Mouse (Mus musculus) testis, postnatal 14 days (tissue): Measurements from ENCODE around the gene Hacd2.

ENCODE experiments used
- DNase-seq: peaks from one replicate; pipeline ENCODE4 v3.0.0; 2021; ENCODE audit warnings: low spot score

Gene Hacd2

DNA sequence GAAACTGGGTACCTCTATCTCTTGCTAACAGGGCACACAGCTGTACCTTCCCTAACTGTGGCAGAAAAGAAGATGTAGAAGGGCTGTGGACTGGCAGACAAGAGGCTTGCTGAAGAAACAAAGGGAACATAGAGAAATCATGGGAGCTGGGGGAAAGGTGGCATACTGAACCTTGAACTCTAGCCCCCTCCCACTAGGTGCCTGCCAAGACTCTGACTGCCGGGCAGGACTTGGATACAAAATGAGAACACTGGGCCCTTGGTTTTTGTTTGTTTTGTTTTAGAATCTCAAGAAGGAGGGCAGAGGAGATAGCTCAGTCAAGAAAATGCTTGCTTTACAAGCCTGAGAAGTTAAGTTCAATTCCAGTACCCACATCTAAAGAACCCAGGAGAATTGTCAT is 14.9 kb upstream of the Hacd2 start:
- DNase-seq, result peak; percentile 61

DNA sequence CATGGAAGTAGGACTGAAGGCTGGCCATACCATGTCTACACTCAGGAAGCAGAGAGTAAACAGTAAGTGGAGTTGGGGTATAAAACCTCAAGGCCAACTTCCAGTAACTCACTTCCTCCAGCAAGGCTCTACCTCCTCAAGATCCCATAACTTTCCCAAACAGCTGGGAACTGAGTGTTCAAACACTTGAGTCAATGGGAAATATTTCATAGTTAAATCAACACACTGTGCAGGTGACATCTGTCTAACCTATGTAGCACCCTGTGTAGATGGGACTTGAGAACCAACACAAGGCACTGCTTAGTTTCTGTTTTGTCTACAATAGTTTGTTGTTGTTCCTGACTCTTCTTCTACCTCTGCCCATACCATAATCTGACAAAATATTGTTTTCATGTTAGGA is 13.8 kb upstream of the Hacd2 start:
- no peak for DNase-seq

DNA sequence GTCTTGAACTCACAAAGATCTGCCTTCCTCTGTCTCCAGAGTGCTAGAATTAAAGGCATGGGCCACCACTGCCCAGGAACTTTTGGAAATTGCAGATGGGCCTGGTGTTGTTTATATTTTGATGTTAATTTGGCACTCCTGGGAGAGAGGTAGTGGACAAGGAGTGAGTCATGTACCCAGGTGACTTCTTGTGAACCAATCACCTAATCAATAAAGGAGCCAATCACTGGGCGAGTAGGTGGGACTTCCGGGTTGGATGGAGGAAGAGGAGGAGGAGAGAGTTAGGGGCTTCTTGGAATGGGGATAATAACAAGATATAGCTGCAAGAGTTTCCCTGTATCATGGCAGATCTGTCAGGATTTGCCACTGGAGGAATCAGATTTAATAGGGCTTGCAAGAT is 8.7 kb upstream of the Hacd2 start:
- no peak for DNase-seq

GRCm38 (mm10) chr16:35016491-35016890 is 5.7 kb upstream of the Hacd2 start:
- DNase-seq, result no peak

DNA sequence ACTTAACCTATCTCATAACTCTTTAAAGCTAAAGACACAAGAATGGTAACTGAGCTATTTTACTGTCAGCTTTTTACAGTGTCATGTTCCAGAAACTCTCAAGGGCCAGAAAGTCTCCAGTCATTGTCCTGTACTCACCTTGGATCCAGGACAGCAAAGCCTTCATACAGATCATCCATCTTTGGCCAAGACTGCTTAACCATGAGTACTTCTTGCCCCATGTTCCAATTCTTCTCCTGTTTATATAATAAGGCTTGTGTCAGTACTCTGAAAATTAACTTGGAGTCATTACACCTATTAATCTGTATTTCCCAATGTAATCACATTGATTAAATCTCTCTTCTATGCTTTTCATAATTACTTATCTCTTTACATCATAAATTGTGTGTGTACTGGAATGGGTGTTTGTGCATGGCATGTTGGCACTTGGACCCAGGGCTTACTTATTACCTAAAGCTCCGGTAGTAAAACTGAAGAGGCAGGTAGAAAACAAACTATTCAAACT is 3.7 kb upstream of the Hacd2 start:
- DNase-seq, result no peak

DNA sequence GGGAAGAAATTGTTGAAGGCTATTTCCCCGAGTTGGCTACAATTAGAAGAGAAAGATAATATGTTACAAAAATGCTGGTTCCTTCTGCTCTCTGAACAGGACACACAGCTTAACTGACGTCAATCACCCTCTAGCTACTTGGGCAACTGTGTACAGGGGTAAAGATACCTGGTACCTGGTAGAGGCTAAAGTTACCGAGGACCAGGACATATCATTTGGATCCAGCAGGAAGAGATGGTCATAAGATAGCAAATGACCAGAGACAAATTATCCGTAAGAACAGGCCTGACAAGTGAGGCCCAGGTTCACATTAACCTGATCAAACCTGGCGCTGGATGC is 356 bp upstream of the Hacd2 start:
- DNase-seq, result no peak

- DNase-seq, result no peak
Observed at GRCm38 (mm10) chr16:35023138-35023735, 1.0 kb downstream of the Hacd2 start.

DNA sequence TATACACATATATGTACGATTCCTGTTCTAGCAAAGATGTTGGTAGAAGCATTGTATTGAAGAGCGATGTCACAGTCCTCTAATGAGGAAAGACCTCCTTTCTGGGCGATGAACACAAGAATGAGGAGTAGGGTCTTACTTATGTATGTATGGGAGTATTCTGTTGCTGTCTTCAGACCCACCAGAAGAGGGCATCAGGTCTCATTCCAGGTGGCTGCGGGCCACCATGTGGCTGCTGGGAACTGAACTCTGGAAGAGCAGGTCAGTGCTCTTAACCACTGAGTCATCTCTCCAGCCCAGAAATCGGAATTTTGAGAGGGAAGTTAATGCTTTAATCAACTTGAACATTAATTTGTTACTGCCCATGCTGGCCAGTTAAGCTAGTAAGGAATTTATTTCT is 2.1 kb downstream of the Hacd2 start:
- DNase-seq, result no peak

DNA sequence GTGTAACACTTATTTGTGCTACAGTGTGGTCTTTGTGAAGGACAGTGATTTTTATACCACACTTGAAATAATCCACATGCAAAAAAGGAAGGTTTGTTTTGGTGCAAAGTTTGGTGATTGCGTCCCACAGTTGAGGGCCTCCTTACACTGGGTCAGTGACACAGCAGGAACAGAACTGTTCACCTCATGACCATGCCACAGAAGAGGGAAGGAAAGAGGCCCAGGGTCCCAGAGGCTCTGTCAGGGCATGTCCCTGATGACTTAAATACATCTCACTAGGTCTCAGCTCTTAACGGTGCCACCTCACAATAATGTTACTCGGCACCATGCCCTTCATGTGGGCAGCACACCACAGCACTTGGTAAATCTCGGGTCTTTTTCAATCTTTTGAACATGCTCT is 3.1 kb downstream of the Hacd2 start:
- DNase-seq, result no peak

DNA sequence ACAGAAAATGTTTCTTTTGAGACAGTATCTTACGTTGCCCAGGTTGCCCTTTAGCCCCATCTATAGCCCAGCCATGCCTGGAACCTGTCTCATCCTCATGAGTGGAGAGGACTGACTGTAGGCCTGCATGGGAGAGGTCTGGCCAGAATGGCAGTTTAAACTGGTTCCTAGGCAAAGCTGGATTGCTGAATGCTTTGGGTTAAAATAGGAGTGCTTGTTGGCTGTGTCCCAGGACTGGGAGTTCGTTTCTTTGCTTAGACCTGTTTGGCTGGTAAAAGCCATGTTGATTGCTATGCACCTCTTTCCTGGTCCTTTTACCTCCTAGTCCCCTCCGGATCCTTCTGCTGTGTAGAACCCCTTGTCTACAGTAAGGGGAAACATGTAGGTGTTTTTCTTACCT is 11.0 kb downstream of the Hacd2 start:
- DNase-seq, result no peak

GRCm38 (mm10) chr16:35033809-35034577 is 11.8 kb downstream of the Hacd2 start:
- no peak for DNase-seq

- DNase-seq, result no peak
Observed at GRCm38 (mm10) chr16:35034971-35035370, 12.7 kb downstream of the Hacd2 start.

GRCm38 (mm10) chr16:35036754-35037153 is 14.5 kb downstream of the Hacd2 start:
- DNase-seq, result peak; percentile 33

DNA sequence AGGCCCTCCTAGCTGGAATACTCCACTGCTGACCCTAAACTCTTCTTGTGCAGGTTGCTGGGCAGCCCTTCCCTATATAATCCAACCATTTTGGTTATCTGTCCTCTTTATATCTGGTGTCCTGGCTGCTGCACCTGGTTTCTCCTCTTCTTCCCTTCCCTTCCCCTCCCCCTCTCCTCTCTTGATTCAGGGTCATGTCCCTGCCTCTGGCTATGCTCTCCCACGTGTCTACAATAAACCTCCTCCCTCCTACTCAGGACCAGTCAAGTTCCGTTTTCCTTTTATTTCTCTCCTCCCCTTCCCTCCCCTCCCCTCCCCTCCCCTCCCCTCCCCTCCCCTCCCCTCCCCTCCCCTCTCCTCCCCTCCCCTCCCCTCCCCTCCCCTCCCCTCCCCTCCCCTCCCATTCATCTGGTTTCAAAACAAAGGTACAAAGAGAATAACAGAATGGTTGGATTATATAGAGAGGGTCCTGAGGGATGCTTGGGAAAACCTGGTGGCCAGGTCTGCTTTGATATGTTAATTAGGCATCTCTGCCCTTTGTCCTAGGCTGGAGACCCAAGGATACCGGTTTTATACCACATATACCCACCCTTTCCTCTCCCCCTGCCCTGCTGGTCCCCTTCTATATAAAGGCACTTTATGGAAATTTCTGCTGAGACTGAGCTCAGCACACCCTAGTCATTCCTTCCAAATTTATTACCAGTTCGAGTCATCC is 16.3 kb downstream of the Hacd2 start:
- DNase-seq, result no peak

DNA sequence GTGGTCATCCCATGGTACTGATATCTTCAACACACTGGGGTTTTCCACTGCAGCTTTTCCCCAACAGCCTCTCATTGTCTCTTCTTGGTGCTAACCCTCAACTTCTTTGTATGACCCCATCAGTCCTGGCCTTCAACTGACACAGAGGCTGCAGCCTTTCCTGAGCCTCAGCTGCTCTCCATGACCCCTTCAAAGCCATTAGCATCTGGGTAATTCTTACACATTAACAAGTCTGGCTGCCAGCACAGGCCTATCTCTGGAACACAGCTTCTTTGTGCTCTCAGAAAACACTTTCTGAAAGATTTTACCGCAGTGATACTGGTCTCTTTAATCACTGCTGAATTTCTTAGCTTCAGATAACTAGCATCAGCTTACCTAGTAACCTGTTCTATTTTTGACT is 17.9 kb downstream of the Hacd2 start:
- no peak for DNase-seq

DNA sequence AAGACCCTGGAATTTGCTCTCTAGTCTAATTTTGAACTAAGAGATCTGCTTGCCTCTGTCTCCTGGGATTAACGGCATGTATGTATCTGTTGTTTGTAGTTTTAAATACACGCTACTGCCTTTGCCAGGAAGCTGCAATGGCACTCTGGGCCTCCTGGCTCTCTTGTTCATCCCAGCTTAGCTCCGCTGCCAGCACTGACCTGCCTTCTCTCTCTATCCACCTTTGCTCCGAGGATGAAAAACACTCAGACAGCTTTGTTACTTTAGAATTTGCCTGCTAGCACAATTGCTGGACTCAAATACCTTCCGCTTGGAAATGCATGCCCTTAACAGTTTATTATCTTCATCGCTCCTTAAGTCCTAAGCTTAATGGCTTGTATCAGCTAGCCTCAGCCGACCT is 18.8 kb downstream of the Hacd2 start:
- no peak for DNase-seq

DNA sequence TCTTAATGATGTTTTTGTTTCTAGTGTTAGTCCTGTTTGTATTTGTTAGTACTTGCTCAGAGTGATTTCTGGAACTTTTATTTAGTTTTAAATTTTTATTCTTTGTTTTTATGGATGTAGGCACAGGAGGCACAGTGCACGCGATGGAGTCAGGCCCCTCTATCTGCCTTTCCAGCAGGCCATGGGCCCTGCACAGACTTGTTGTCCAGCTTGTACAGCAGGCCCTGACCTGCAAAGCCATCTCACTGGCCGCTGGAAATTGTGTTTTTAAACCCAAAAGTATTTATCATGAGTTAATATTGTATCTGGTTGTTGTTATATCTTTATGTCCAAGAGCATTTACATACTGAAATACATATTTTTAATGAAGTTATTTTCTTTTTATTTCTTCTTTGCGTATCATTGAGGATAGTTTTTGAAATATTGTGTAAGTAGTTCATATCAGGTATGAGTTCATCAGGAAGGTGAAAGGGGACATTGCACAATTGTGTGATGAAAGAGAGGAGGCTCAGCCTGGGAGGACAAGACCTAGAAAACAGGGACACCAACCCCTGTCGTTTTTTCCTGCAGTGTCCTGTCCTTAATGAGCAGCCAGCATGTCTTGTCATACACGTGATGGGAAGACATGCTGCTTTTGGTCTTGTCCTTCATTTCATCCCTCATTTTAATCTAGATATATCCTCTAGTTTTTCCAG is 24.0 kb downstream of the Hacd2 start:
- no peak for DNase-seq

GRCm38 (mm10) chr16:35047272-35047969 is 25.2 kb downstream of the Hacd2 start:
- no peak for DNase-seq

DNA sequence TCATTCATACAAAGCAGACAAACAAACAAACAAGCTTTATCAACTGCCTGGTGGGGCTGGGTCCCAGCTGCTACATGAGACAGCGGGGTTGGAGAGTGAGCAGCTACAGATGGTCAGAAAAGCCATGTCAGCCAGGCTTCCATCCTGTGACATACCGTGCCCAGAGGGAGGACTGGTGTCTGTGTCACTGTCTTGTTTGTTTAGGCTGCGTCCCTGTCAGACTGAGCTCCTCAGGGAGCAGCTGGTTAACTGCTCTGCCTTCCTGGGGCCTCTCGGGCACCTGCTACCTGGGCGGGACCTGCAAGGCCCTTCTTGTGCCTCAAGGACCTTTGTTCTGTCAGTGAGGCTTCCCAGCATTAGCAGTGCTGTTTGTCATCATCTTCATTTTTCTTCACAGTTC is 28.8 kb downstream of the Hacd2 start:
- DNase-seq, result no peak

DNA sequence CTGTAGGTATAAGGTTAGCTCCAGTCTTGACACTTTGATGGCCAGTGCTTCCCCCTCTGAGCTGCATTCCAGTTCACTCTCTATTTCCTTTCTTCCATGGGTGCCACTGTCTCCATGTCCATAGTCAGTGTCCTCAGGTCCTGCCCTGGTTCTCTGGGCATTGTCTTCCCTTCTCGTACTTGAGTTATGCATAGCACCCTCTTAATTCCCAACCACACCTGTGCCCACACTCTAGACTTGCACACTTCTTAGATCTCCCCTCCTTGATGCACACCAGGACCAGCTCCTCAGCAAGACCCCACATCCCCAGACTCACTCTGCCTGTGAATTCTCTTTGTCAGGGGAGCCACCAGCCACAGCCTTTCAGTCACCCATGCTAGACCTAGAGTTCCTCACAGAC is 30.0 kb downstream of the Hacd2 start:
- no peak for DNase-seq

DNA sequence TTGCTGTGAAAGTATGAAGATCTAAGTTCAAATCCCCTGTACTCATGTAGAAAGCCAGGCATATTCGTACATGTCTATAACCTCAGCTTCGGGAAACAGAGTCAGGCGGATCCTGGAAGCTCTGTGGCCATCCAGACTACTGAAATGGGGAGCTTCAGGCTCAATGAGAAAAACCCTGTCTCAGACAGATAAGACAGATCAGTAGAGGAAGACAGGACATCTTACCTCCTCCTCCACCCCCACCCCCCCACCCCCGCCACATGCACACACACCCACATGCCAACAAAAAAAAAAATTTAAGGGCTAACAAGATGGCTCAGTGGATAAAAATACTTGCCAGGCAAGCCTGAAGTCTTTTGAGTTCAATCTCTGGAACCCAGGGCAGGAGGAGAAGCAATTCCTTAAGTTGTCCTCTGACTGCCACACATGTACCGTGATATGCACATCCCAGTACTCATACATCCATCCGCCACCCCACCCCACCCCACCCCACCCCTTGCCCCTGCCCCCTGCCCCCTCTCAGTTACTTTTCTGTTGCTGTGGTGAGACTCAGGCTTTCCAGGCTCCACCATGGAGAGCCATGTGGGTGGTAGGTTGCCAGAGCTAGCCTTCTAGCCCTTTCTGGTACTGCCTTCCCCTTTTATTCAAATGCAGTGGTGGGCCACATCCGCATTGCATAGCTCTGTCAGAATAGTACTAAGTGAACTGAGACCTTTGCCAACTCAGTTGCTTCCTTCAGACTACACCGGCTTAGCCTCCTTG is 32.4 kb downstream of the Hacd2 start:
- DNase-seq, result no peak

DNA sequence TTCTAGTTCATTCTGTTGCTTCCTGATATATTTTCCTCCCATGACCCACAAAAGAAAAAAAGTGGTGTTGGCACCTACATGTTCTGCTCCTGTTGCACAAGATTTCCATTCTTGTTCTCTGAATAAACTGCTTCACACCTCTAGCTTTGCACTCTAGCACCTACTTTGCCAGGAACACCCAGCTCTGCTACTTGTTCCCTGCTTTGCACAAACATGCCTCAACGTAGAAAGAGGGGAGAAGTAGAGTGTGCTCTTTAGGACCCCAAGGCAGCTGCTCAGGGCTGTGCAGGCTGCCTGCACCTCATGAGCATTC is 32.9 kb downstream of the Hacd2 start:
- DNase-seq, result no peak
